Mouse (Mus musculus): Measurements from ENCODE around the gene Fzd4.

- peak; percentile 89 for TF ChIP-seq CTCF (IDR thresholded peaks at IDR 0.05)
- TF ChIP-seq POLR2A (IDR thresholded peaks at IDR 0.05; ENCODE audit: insufficient read depth, low read depth, low read length) = no peak
- no peak for TF ChIP-seq EP300 (IDR thresholded peaks at IDR 0.05; ENCODE audit: insufficient read depth, low read depth, low read length)
Measured at GRCm38 (mm10) chr7:89418917-89419679, 14.9 kb downstream of the Fzd4 start.

All from heart, adult 2 months (tissue).